Mouse (Mus musculus): ENCODE results near the gene Pkdcc.

GRCm38 (mm10) chr17:83224451-83224971, 9.4 kb downstream of the Pkdcc start:
- TF ChIP-seq CTCF (conservative IDR thresholded peaks at IDR 0.05; ENCODE audit: insufficient read depth, insufficient read length, low read depth, low read length) (no peak), POLR2A (IDR thresholded peaks at IDR 0.05; ENCODE audit: low read depth, low read length) (no peak)
